Mouse (Mus musculus): Measurements from ENCODE around the gene Pias4. TPM values are rescaled to one million over a fixed set of nuclear protein-coding genes. Genes with fewer than 3 reads are reported as not detected.

The Pias4 gene
- total RNA-seq, 1 experiment from 2014 or later: 40.5 TPM

- ATAC-seq (ENCODE audit: extremely low read depth, insufficient number of reproducible peaks, low FRiP score, poor library complexity, severe bottlenecking): no peak
Observed at GRCm38 (mm10) chr10:81112946-81113345, 54.8 kb downstream of the Pias4 start.

GRCm38 (mm10) chr10:81106113-81106721, 61.5 kb downstream of the Pias4 start:
- peak; percentile 73 for ATAC-seq (ENCODE audit: extremely low read depth, insufficient number of reproducible peaks, low FRiP score, poor library complexity, severe bottlenecking)

- ATAC-seq (ENCODE audit: extremely low read depth, insufficient number of reproducible peaks, low FRiP score, poor library complexity, severe bottlenecking): peak; percentile 73
Observed at GRCm38 (mm10) chr10:81105565-81106112, 62.1 kb downstream of the Pias4 start, which contains the start of gene Map2k2. Gene Map2k2 (plus strand): TSS chr10:81105915.

Other genes starting within 250 kb of the Pias4 start
- 8.0 and 11.8 TPM in 2 replicates for gene Lmnb2, start 249.7 kb downstream of the Pias4 start, total RNA-seq (2017)
- 59.9 and 63.2 TPM in 2 replicates for gene Gadd45b, start 237.8 kb downstream of the Pias4 start, total RNA-seq (2017)
- gene Gng7, start 153.0 kb downstream of the Pias4 start, total RNA-seq (2017): not detected in 2 replicates
- gene Diras1, start 142.3 kb downstream of the Pias4 start, total RNA-seq (2017): not detected in 2 replicates
- 8.6 and 19.5 TPM in 2 replicates for gene Slc39a3, start 130.5 kb downstream of the Pias4 start, total RNA-seq (2017)
- gene Sgta, start 107.7 kb downstream of the Pias4 start, total RNA-seq (2017): 59.2 and 64.5 TPM in 2 replicates
- gene Thop1, start 97.9 kb downstream of the Pias4 start, total RNA-seq (2017): 1.5 and 4.5 TPM in 2 replicates
- 0.23 TPM in 1 of 2 replicates, not detected in the other for gene Creb3l3, start 69.0 kb downstream of the Pias4 start, total RNA-seq (2017)
- gene Map2k2, start 62.0 kb downstream of the Pias4 start, total RNA-seq (2017): 91.5 and 96.6 TPM in 2 replicates
- 28.7 and 31.1 TPM in 2 replicates for gene Zbtb7a, start 32.7 kb downstream of the Pias4 start, total RNA-seq (2017)
- gene Eef2, start 8.7 kb upstream of the Pias4 start, total RNA-seq (2017): 1,126 and 1,171 TPM in 2 replicates
- gene Dapk3, start 15.1 kb upstream of the Pias4 start, total RNA-seq (2017): 47.3 and 52.0 TPM in 2 replicates
- not detected in 2 replicates for gene 4930442H23Rik, start 15.9 kb upstream of the Pias4 start, total RNA-seq (2017)
- gene Nmrk2, start 34.1 kb upstream of the Pias4 start, total RNA-seq (2017): not detected in 2 replicates
- not detected in 2 replicates for gene Atcay, start 62.9 kb upstream of the Pias4 start, total RNA-seq (2017)
- 1.5 and 1.6 TPM in 2 replicates for gene Zfr2, start 65.2 kb upstream of the Pias4 start, total RNA-seq (2017)
- gene Matk, start 85.0 kb upstream of the Pias4 start, total RNA-seq (2017): 9.1 and 12.3 TPM in 2 replicates
- 52.4 and 76.6 TPM in 2 replicates for gene Mrpl54, start 99.0 kb upstream of the Pias4 start, total RNA-seq (2017)
- 16.6 and 24.0 TPM in 2 replicates for gene Apba3, start 99.0 kb upstream of the Pias4 start, total RNA-seq (2017)
- 7.2 and 13.1 TPM in 2 replicates for gene Tjp3, start 123.7 kb upstream of the Pias4 start, total RNA-seq (2017)
- gene Pip5k1c, start 125.0 kb upstream of the Pias4 start, total RNA-seq (2017): 98.0 and 112 TPM in 2 replicates
- 30.1 and 38.4 TPM in 2 replicates for gene Cactin, start 153.2 kb upstream of the Pias4 start, total RNA-seq (2017)
- gene Tbxa2r, start 160.8 kb upstream of the Pias4 start, total RNA-seq (2017): 4.1 and 5.6 TPM in 2 replicates
- 0.25 TPM in 1 of 2 replicates, not detected in the other for gene Gipc3, start 175.3 kb upstream of the Pias4 start, total RNA-seq (2017)
- 30.3 and 36.5 TPM in 2 replicates for gene Hmg20b, start 182.6 kb upstream of the Pias4 start, total RNA-seq (2017)
- 2.6 and 2.8 TPM in 2 replicates for gene Mfsd12, start 189.6 kb upstream of the Pias4 start, total RNA-seq (2017)
- gene 4930404N11Rik, start 197.9 kb upstream of the Pias4 start, total RNA-seq (2017): 4.2 and 5.5 TPM in 2 replicates
- gene Fzr1, start 210.6 kb upstream of the Pias4 start, total RNA-seq (2017): 16.5 and 16.8 TPM in 2 replicates
- 11.2 and 16.9 TPM in 2 replicates for gene Dohh, start 216.5 kb upstream of the Pias4 start, total RNA-seq (2017)
- gene Gm48551, start 216.5 kb upstream of the Pias4 start, total RNA-seq (2017): 3.1 and 5.6 TPM in 2 replicates
- 2.2 TPM in 1 of 2 replicates, not detected in the other for gene Gm48552, start 221.1 kb upstream of the Pias4 start, total RNA-seq (2017)
- 2.5 and 2.6 TPM in 2 replicates for gene Smim24, start 225.1 kb upstream of the Pias4 start, total RNA-seq (2017)

All from neutrophil, adult 5-6 weeks (primary cell).